Mouse (Mus musculus) CH12.LX (cell line): ENCODE measurements around the gene Gm20388. TPM values are rescaled to one million over a fixed set of nuclear protein-coding genes. Genes with fewer than 3 reads are reported as not detected.

Source experiments
- DNase-seq: peaks from one replicate; pipeline ENCODE4 v3.0.0-alpha.2; 2013; ENCODE audit errors: extremely low read depth
- H3K27ac ChIP-seq: 2 replicates; pipeline ENCODE4 v1.5.1; 2012; ENCODE audit warnings: low read depth, mild to moderate bottlenecking, control low read depth, moderate library complexity; ENCODE audit not compliant: insufficient read depth
- H3K27me3 ChIP-seq: replicated peaks from 2 replicates; pipeline ENCODE3; 2012; ENCODE audit warnings: inconsistent platforms
- H3K36me3 ChIP-seq, 2 experiments: replicated peaks in 1 of 2; 2 replicates each; pipeline versions ENCODE3 to v1.6.1; 2012; ENCODE audit warnings: inconsistent platforms in 1 of 2, low read length in 1 of 2, mild to moderate bottlenecking in 1 of 2, mixed read lengths in 1 of 2, moderate library complexity in 1 of 2; ENCODE audit not compliant: control insufficient read depth in 1 of 2, insufficient read depth in 1 of 2
- H3K4me1 ChIP-seq, 2 experiments: 2 replicates each; pipeline ENCODE4 v1.6.1; 2012; ENCODE audit warnings: inconsistent platforms in 1 of 2, moderate library complexity in 1 of 2; ENCODE audit not compliant: insufficient read depth in 2 of 2, control insufficient read depth in 1 of 2
- H3K4me2 ChIP-seq: 2 replicates; pipeline ENCODE4 v1.6.1; 2012; ENCODE audit warnings: low read depth, mild to moderate bottlenecking, control low read depth; ENCODE audit not compliant: poor library complexity, insufficient read depth, severe bottlenecking
- H3K4me3 ChIP-seq, 3 experiments: fragments of 150-350 bp in 1 of 3; sonication (generic) in 1 of 3; replicated peaks in 1 of 3; 2 replicates each; pipeline versions ENCODE3 to v1.5.1; 2011 to 2012; ENCODE audit warnings: low read depth in 2 of 3, low read length in 2 of 3, mild to moderate bottlenecking in 2 of 3, moderate library complexity in 2 of 3, control low read depth in 1 of 3, improper control_type of control experiment in 1 of 3, inconsistent platforms in 1 of 3, mixed read lengths in 1 of 3; ENCODE audit not compliant: poor library complexity in 1 of 3
- H3K79me2 ChIP-seq: replicated peaks from 2 replicates; pipeline ENCODE4 v1.6.1; 2012; ENCODE audit warnings: mild to moderate bottlenecking, moderate library complexity; ENCODE audit not compliant: control insufficient read depth, poor library complexity, insufficient read depth, severe bottlenecking; ENCODE audit errors: extremely low read depth
- H3K9ac ChIP-seq: 2 replicates; pipeline ENCODE4 v1.6.1; 2012; ENCODE audit warnings: low read depth, mild to moderate bottlenecking, control low read depth, moderate library complexity; ENCODE audit not compliant: insufficient read depth
- H3K9me3 ChIP-seq: replicated peaks from 2 replicates; pipeline ENCODE3; 2012; ENCODE audit warnings: low read length, inconsistent platforms, mixed read lengths
- CTCF ChIP-seq, 2 experiments: IDR thresholded peaks in 1 of 2; conservative IDR thresholded peaks in 1 of 2; 2 replicates each; pipeline ENCODE4 v1.5.1; 2011 to 2012; ENCODE audit warnings: low read depth in 2 of 2, low read length in 2 of 2, improper control_type of control experiment in 1 of 2, inconsistent platforms in 1 of 2, mild to moderate bottlenecking in 1 of 2, moderate library complexity in 1 of 2
- E2F4 ChIP-seq: IDR thresholded peaks from 2 replicates; pipeline ENCODE4 v1.6.1; 2011; ENCODE audit warnings: low read depth, low read length, improper control_type of control experiment; ENCODE audit not compliant: insufficient replicate concordance
- EP300 ChIP-seq: IDR thresholded peaks from 2 replicates; pipeline ENCODE4 v1.6.1; 2011; ENCODE audit warnings: low read length, improper control_type of control experiment
- GABPA ChIP-seq: IDR thresholded peaks from 2 replicates; pipeline ENCODE4 v1.6.1; 2012; ENCODE audit warnings: low read depth, low read length, improper control_type of control experiment, inconsistent platforms; ENCODE audit not compliant: insufficient replicate concordance
- KAT2A ChIP-seq: IDR thresholded peaks from 2 replicates; pipeline ENCODE4 v1.6.1; 2012; ENCODE audit warnings: low read length, improper control_type of control experiment, inconsistent platforms; ENCODE audit not compliant: insufficient replicate concordance
- MAX ChIP-seq: IDR thresholded peaks from 2 replicates; pipeline ENCODE4 v1.6.1; 2011; ENCODE audit warnings: low read length, improper control_type of control experiment
- MXI1 ChIP-seq: IDR thresholded peaks from 2 replicates; pipeline ENCODE4 v1.6.1; 2011; ENCODE audit warnings: mild to moderate bottlenecking, low read depth, low read length, improper control_type of control experiment
- MYC ChIP-seq: IDR thresholded peaks from 2 replicates; pipeline ENCODE4 v1.6.1; 2011; ENCODE audit warnings: low read depth, mild to moderate bottlenecking, improper control_type of control experiment, low read length
- NELFE ChIP-seq: IDR thresholded peaks from 2 replicates; pipeline ENCODE4 v1.6.1; 2011; ENCODE audit warnings: low read depth, low read length, improper control_type of control experiment
- POLR2A ChIP-seq: IDR thresholded peaks from 2 replicates; pipeline ENCODE4 v1.6.1; 2011; ENCODE audit warnings: low read depth, mild to moderate bottlenecking, improper control_type of control experiment, low read length
- POLR2AphosphoS2 ChIP-seq: IDR thresholded peaks from 2 replicates; pipeline ENCODE4 v1.6.1; 2011; ENCODE audit warnings: low read depth, low read length, improper control_type of control experiment
- RAD21 ChIP-seq: IDR thresholded peaks from 2 replicates; pipeline ENCODE4 v1.6.1; 2011; ENCODE audit warnings: low read depth, mild to moderate bottlenecking, low read length, improper control_type of control experiment, moderate library complexity
- SMC3 ChIP-seq: IDR thresholded peaks from 2 replicates; pipeline ENCODE4 v1.6.1; 2011; ENCODE audit warnings: low read depth, low read length, improper control_type of control experiment
- UBTF ChIP-seq: IDR thresholded peaks from 2 replicates; pipeline ENCODE4 v1.6.1; 2012; ENCODE audit warnings: low read depth, mild to moderate bottlenecking, inconsistent platforms, low read length, improper control_type of control experiment, moderate library complexity
- USF1 ChIP-seq: IDR thresholded peaks from 2 replicates; pipeline ENCODE4 v1.6.1; 2014; ENCODE audit warnings: low read depth, mild to moderate bottlenecking, inconsistent platforms, low read length, improper control_type of control experiment
- USF2 ChIP-seq: conservative IDR thresholded peaks from 2 replicates; pipeline ENCODE4 v1.6.1; 2011; ENCODE audit warnings: low read depth, low read length, improper control_type of control experiment
- ZKSCAN1 ChIP-seq: IDR thresholded peaks from 2 replicates; pipeline ENCODE4 v1.6.1; 2012; ENCODE audit warnings: low read depth, inconsistent platforms, low read length, improper control_type of control experiment, borderline replicate concordance
- ZMIZ1 ChIP-seq: IDR thresholded peaks from 2 replicates; pipeline ENCODE4 v1.6.1; 2012; ENCODE audit warnings: low read depth, mild to moderate bottlenecking, inconsistent platforms, low read length, improper control_type of control experiment
- dilution Hi-C: fragments of 300-500 bp; cut with MboI; formaldehyde crosslinking; loops from 2 replicates; pipeline ENCODE4 v1.14.3; 2020; ENCODE audit warnings: low sequenced_read_pairs; ENCODE audit not compliant: extremely low pct_unique_long_range_greater_than_20kb, extremely low pct_ligation_motif_present
- in situ Hi-C: fragments of 300-500 bp; cut with MboI; formaldehyde crosslinking; loops from 3 replicates; pipeline ENCODE4 v1.14.3; 2019; ENCODE audit warnings: low sequenced_read_pairs, low pct_ligation_motif_present, low pct_unique_long_range_greater_than_20kb, mixed read lengths
- polyA plus RNA-seq: library from polyadenylated mRNA; unstranded; fragments of >175 nt; gene quantifications from 2 replicates; pipeline ENCODE4 v1.2.1, GENCODE M21; 2012; ENCODE audit warnings: low read depth; ENCODE audit not compliant: insufficient read length
- total RNA-seq, 2 experiments: library from RNA; depleted of rRNA; stranded (reverse); fragments of 300-350 nt in 1 of 2; fragments of >200 nt in 1 of 2; gene quantifications; 2 replicates each; pipeline ENCODE4 v1.2.3; 2012 to 2014

The Gm20388 gene
- total and polyA plus RNA-seq, 3 experiments: 14.8 to 26.3 (median 22.2) TPM

DNA sequence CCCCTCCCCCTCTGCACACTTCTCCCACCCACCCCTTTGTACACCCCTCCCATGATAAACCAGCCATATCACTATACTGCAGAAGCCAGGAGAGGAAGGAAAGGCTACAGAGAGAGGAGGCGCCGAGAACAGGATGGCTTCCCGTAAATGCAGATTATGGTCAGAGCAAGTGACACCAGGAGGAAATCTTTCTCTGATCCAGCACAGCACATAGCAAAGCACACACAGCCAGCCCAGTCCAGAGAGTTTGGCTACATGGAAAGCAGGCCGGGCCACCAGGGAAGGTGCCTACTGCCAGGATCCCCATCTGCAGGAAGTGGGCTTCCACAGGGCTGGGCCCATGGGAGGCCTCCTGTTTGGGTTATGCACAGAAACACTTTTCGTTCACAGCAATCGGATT lies 4383.8 kb downstream of the Gm20388 start:
- Histone ChIP-seq H3K4me1 (peaks cover 0 to 18% of the 10 kb centered on the region in 2 experiments; a peak in 2 of 4 replicates), H3K4me3 (no peak overlapping the region), H3K9ac (no peak overlapping the region), H3K27me3 (no peaks in the 10 kb centered on the region), H3K79me2 (no peaks in the 10 kb centered on the region; the same call in 1 of the 2 replicates), H3K27ac (no peak overlapping the region), H3K4me2 (no peak overlapping the region), H3K36me3 (peaks cover 5 to 54% of the 10 kb centered on the region in 2 experiments), H3K9me3 (no peaks in the 10 kb centered on the region)
- dilution Hi-C loops (no loop called here), in situ Hi-C loops (no loop called here)
- no peak for TF ChIP-seq POLR2A
- TF ChIP-seq MAX: no peak
- no peak for TF ChIP-seq USF2
- no peak for TF ChIP-seq MYC
- no peak for TF ChIP-seq KAT2A
- no peak for TF ChIP-seq USF1
- no peak for TF ChIP-seq SMC3
- TF ChIP-seq MXI1: no peak
- no peak for DNase-seq

GRCm38 (mm10) chr8:124294900-124295299 lies 4384.3 kb downstream of the Gm20388 start:
- no peaks in the 10 kb centered on the region for H3K9me3 ChIP-seq
- no peak for DNase-seq
- no peak overlapping the region for H3K9ac ChIP-seq
- TF ChIP-seq GABPA (no peak), ZKSCAN1 (no peak), NELFE (no peak), E2F4 (no peak), POLR2AphosphoS2 (no peak), RAD21 (no peak), CTCF (conservative IDR thresholded peaks at IDR 0.05 in 1 of 2, IDR thresholded peaks at IDR 0.05 in 1 of 2; ENCODE audit: low read depth in 2 of 2, low read length in 2 of 2) (no peak), EP300 (no peak), UBTF (no peak), ZMIZ1 (no peak), POLR2A (no peak)
- H3K27me3 ChIP-seq: no peaks in the 10 kb centered on the region
- no peak overlapping the region for H3K27ac ChIP-seq
- no peaks in the 10 kb centered on the region; the same call in 1 of the 2 replicates for H3K79me2 ChIP-seq
- peaks cover 0 to 23% of the 10 kb centered on the region in 2 experiments; a peak in 2 of 4 replicates for H3K4me1 ChIP-seq
- H3K36me3 ChIP-seq: peaks cover 5 to 54% of the 10 kb centered on the region in 2 experiments
- in situ Hi-C loops (no loop called here), dilution Hi-C loops (no loop called here)
- no peak overlapping the region for H3K4me2 ChIP-seq
- no peak overlapping the region for H3K4me3 ChIP-seq
